Mouse (Mus musculus) intestine, embryonic 14.5 days (tissue): ENCODE measurements around the gene Olfr1170. TPM values are rescaled to one million over a fixed set of nuclear protein-coding genes. Genes with fewer than 3 reads are reported as not detected.

Source experiments
- ATAC-seq: fragments of 200-750 bp; cut with Nextera tagmentation; replicated peaks from 2 replicates; pipeline ENCODE4 v1.8.0; 2017; ENCODE audit warnings: low read depth, moderate number of reproducible peaks, moderate TSS enrichment, moderate library complexity; ENCODE audit not compliant: low FRiP score, low TSS enrichment
- DNase-seq: peaks from one replicate; pipeline ENCODE4 v3.0.0-alpha.2; 2018; ENCODE audit warnings: low spot score
- H3K27ac ChIP-seq: fragments of 300-500 bp; sonication (generic); 2 replicates; pipeline ENCODE4 v1.5.1; 2014; ENCODE audit warnings: low read depth, mild to moderate bottlenecking, control low read depth
- H3K27me3 ChIP-seq: fragments of 300-500 bp; sonication (generic); replicated peaks from 2 replicates; pipeline ENCODE4 v1.6.1; 2014; ENCODE audit warnings: low read length, control low read depth; ENCODE audit not compliant: control insufficient read depth, insufficient read depth
- H3K36me3 ChIP-seq: fragments of 300-500 bp; sonication (generic); 2 replicates; pipeline ENCODE4 v1.6.1; 2014; ENCODE audit warnings: low read length, control low read depth; ENCODE audit not compliant: control insufficient read depth, insufficient read depth
- H3K4me1 ChIP-seq: fragments of 300-500 bp; sonication (generic); replicated peaks from 2 replicates; pipeline ENCODE4 v1.6.1; 2014; ENCODE audit warnings: low read length, control low read depth, mixed read lengths; ENCODE audit not compliant: control insufficient read depth, insufficient read depth
- H3K4me2 ChIP-seq: fragments of 300-500 bp; sonication (generic); 2 replicates; pipeline ENCODE4 v1.6.1; 2014; ENCODE audit warnings: low read length
- H3K4me3 ChIP-seq: fragments of 300-500 bp; sonication (generic); 2 replicates; pipeline ENCODE4 v1.5.1; 2014; ENCODE audit warnings: low read depth, low read length, control low read depth, mixed read lengths
- H3K9ac ChIP-seq: fragments of 300-500 bp; sonication (generic); 2 replicates; pipeline ENCODE4 v1.6.1; 2014; ENCODE audit warnings: mild to moderate bottlenecking, low read length
- H3K9me3 ChIP-seq: fragments of 300-500 bp; sonication (generic); 2 replicates; pipeline ENCODE4 v1.6.1; 2016; ENCODE audit warnings: low read length, control low read depth; ENCODE audit not compliant: control insufficient read depth
- WGBS: fragments of 180-500 bp; shearing (Covaris S2); extraction: QIAGEN DNeasy Blood & Tissue Kit; methylation state at CpG from one replicate; pipeline ENCODE4 v1.1.7; 2014; 5-methylcytosine and 5-hydroxymethylcytosine counted together
- polyA plus RNA-seq: library from polyadenylated mRNA; unstranded; fragments of >200 nt; fragmentation: Nextera tagmentation; extraction: Ambion mirVana; gene quantifications from 2 replicates; pipeline ENCODE4 v1.2.1, GENCODE M21; 2014

Olfr1170 gene
- not detected in 2 replicates for polyA plus RNA-seq

DNA sequence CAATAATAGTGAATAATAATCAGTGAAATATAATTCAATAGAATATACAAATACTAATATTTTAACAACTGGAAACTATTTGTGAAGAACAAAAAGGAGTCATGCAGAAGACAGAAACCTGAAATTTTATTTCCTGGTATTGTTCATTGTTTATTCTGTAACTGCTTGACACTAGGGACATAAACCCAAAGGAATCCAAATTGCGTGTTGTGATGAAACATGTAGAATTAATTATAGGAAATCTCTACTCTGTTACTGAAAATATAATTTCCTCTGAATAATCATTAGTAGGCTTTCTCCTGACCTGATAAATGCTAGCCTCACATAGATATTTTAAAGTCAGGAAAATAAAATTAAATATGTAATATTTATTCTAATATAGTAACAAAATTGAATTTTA lies at the start of gene Olfr1170:
Gene Olfr1170 (minus strand): TSS at position 101 of the 400 bp plus-strand sequence.
- ATAC-seq (no peak), DNase-seq (no peak)
- 100% methylated on average over 1 of the region's 1 CpGs for WGBS
- no peak within 1 kb of the TSS for H3K9ac ChIP-seq
- no peak within 1 kb of the TSS for H3K27ac ChIP-seq
- H3K36me3 ChIP-seq, result no peaks in the 10 kb centered on the region
- H3K4me3 ChIP-seq, result no peak within 1 kb of the TSS
- no peaks in the 10 kb centered on the region for H3K27me3 ChIP-seq
- H3K4me2 ChIP-seq, result no peak within 1 kb of the TSS
- H3K9me3 ChIP-seq, result no peaks in the 10 kb centered on the region
- H3K4me1 ChIP-seq, result no peaks in the 10 kb centered on the region

DNA sequence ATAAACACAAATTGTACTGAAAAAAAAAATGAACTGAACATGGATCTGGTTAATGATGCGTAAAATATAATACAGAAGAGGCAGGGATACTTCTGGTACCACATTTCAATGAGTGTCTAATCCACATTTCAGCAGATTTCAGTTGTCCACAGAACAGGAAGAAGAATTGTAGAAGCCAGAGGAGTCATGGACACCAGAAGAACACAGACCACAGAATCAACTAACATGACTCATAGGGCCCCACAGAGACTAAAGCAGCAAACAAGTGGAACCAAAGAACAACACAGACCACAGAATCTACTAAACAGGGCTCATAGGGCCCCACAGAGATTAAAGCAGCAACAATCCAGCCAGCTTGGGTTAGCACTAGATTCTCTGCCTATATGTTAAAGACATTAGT lies 7.3 kb downstream of the Olfr1170 start:
- H3K9me3 ChIP-seq, result no peaks in the 10 kb centered on the region
- no peak for DNase-seq
- no peak overlapping the region for H3K27ac ChIP-seq
- 95% methylated on average over 1 of the region's 1 CpGs for WGBS
- no peak overlapping the region for H3K4me2 ChIP-seq
- H3K9ac ChIP-seq, result no peak overlapping the region
- no peaks in the 10 kb centered on the region for H3K27me3 ChIP-seq
- no peaks in the 10 kb centered on the region for H3K4me1 ChIP-seq
- H3K36me3 ChIP-seq, result no peaks in the 10 kb centered on the region
- no peak overlapping the region for H3K4me3 ChIP-seq
- no peak for ATAC-seq

DNA sequence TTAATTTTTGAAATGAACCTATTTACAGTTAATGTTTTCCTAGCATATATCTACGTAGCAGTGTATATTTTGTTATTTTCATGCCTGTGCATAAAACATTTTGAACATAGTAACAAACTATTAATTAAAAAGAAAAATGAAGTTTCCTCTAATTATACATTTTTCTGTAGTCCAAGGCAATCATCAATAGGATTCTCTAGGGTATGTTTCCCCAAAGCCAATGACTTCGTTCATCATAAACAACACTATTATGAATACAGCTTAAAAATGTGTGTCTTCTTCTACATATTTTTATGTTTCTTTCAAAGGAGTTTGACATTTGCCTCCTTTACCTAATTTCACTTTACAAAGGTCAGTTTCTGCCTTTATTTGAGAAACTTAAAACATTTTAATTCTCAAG lies 46.6 kb downstream of the Olfr1170 start, which contains the start of gene Olfr1168:
Gene Olfr1168 (plus strand): TSS at position 301 of the 400 bp plus-strand sequence.
- H3K4me2 ChIP-seq, result no peak within 1 kb of the TSS
- no peak within 1 kb of the TSS for H3K9ac ChIP-seq
- H3K9me3 ChIP-seq, result no peaks in the 10 kb centered on the region
- no peak within 1 kb of the TSS for H3K4me3 ChIP-seq
- H3K27ac ChIP-seq, result no peak within 1 kb of the TSS
- no peak for ATAC-seq
- no peak for DNase-seq
- H3K27me3 ChIP-seq, result no peaks in the 10 kb centered on the region
- WGBS, result 87% methylated on average over 2 of the region's 2 CpGs
- no peaks in the 10 kb centered on the region for H3K36me3 ChIP-seq
- no peaks in the 10 kb centered on the region for H3K4me1 ChIP-seq

Other genes starting within 250 kb of the Olfr1170 start
- not detected in 2 replicates for gene Olfr1158, start 238.2 kb downstream of the Olfr1170 start, polyA plus RNA-seq
- not detected in 2 replicates for gene Olfr1160, start 220.1 kb downstream of the Olfr1170 start, polyA plus RNA-seq
- gene Olfr1161, start 205.6 kb downstream of the Olfr1170 start, polyA plus RNA-seq, result not detected in 2 replicates
- gene Olfr73, start 190.6 kb downstream of the Olfr1170 start, polyA plus RNA-seq, result not detected in 2 replicates
- gene Olfr1162, start 177.2 kb downstream of the Olfr1170 start, polyA plus RNA-seq, result not detected in 2 replicates
- gene Olfr1163, start 156.5 kb downstream of the Olfr1170 start, polyA plus RNA-seq, result not detected in 2 replicates
- gene Olfr1164, start 134.4 kb downstream of the Olfr1170 start, polyA plus RNA-seq, result not detected in 2 replicates
- not detected in 2 replicates for gene Olfr1166, start 100.1 kb downstream of the Olfr1170 start, polyA plus RNA-seq
- gene Olfr1167, start 73.1 kb downstream of the Olfr1170 start, polyA plus RNA-seq, result not detected in 2 replicates
- gene Olfr1168, start 46.5 kb downstream of the Olfr1170 start, polyA plus RNA-seq, result not detected in 2 replicates
- not detected in 2 replicates for gene Olfr1173, start 51.5 kb upstream of the Olfr1170 start, polyA plus RNA-seq
- not detected in 2 replicates for gene Olfr1174-ps, start 86.8 kb upstream of the Olfr1170 start, polyA plus RNA-seq
- gene Olfr1175-ps, start 98.9 kb upstream of the Olfr1170 start, polyA plus RNA-seq, result not detected in 2 replicates
- gene Olfr1176, start 108.4 kb upstream of the Olfr1170 start, polyA plus RNA-seq, result not detected in 2 replicates
- not detected in 2 replicates for gene Olfr1177-ps, start 118.2 kb upstream of the Olfr1170 start, polyA plus RNA-seq
- not detected in 2 replicates for gene Olfr1178, start 158.7 kb upstream of the Olfr1170 start, polyA plus RNA-seq
- gene Olfr1179, start 178.1 kb upstream of the Olfr1170 start, polyA plus RNA-seq, result not detected in 2 replicates
- not detected in 2 replicates for gene Olfr1180, start 190.8 kb upstream of the Olfr1170 start, polyA plus RNA-seq
- gene Olfr1181, start 197.8 kb upstream of the Olfr1170 start, polyA plus RNA-seq, result not detected in 2 replicates
- not detected in 2 replicates for gene Gm13757, start 220.8 kb upstream of the Olfr1170 start, polyA plus RNA-seq
- gene Olfr1183, start 226.5 kb upstream of the Olfr1170 start, polyA plus RNA-seq, result not detected in 2 replicates